Mouse (Mus musculus) lung, postnatal 0 days (tissue): ENCODE measurements around the gene Hpse2. TPM values are rescaled to one million over a fixed set of nuclear protein-coding genes. Genes with fewer than 3 reads are reported as not detected.

Experiments used
- ATAC-seq: fragments of 200-750 bp; cut with Nextera tagmentation; 2 replicates; pipeline ENCODE4 v1.8.0; 2017; ENCODE audit warnings: moderate library complexity
- DNase-seq: peaks from one replicate; pipeline ENCODE4 v3.0.0-alpha.2; 2016; ENCODE audit warnings: low spot score
- H3K27ac ChIP-seq: fragments of 300-500 bp; sonication (generic); 2 replicates; pipeline ENCODE4 v1.5.1; 2014; ENCODE audit warnings: antibody characterized with exemption, mild to moderate bottlenecking, low read length, mixed read lengths
- H3K27me3 ChIP-seq: fragments of 300-500 bp; sonication (generic); replicated peaks from 2 replicates; pipeline ENCODE4 v1.6.1; 2014; ENCODE audit warnings: low read length, mixed read lengths; ENCODE audit not compliant: insufficient read depth
- H3K36me3 ChIP-seq: fragments of 300-500 bp; sonication (generic); 2 replicates; pipeline ENCODE4 v1.6.1; 2014; ENCODE audit warnings: low read length, mixed read lengths; ENCODE audit not compliant: insufficient read depth
- H3K4me1 ChIP-seq: fragments of 300-500 bp; sonication (generic); 2 replicates; pipeline ENCODE4 v1.6.1; 2014; ENCODE audit warnings: antibody characterized with exemption, low read depth, low read length, mixed read lengths; ENCODE audit not compliant: insufficient read depth
- H3K4me2 ChIP-seq: fragments of 300-500 bp; sonication (generic); replicated peaks from 2 replicates; pipeline ENCODE4 v1.6.1; 2014; ENCODE audit warnings: low read depth, mild to moderate bottlenecking, low read length, moderate library complexity, mixed read lengths
- H3K4me3 ChIP-seq: fragments of 300-500 bp; sonication (generic); 2 replicates; pipeline ENCODE4 v1.5.1; 2014; ENCODE audit warnings: low read depth, low read length
- H3K9ac ChIP-seq: fragments of 300-500 bp; sonication (generic); replicated peaks from 2 replicates; pipeline ENCODE4 v1.6.1; 2014; ENCODE audit warnings: low read depth, mild to moderate bottlenecking
- H3K9me3 ChIP-seq: fragments of 300-500 bp; sonication (generic); 2 replicates; pipeline ENCODE4 v1.6.1; 2016; ENCODE audit warnings: low read length, mixed read lengths
- CTCF ChIP-seq: IDR thresholded peaks from 2 replicates; pipeline ENCODE4 v1.5.1; 2016; ENCODE audit warnings: antibody characterized with exemption, mild to moderate bottlenecking
- EP300 ChIP-seq: IDR thresholded peaks from 2 replicates; pipeline ENCODE4 v1.6.1; 2016; ENCODE audit warnings: antibody characterized with exemption, mild to moderate bottlenecking, control low read depth
- WGBS: fragments of 180-500 bp; shearing (Covaris S2); extraction: QIAGEN DNeasy Blood & Tissue Kit; methylation state at CpG from one replicate; pipeline ENCODE4 v1.1.7; 2014; 5-methylcytosine and 5-hydroxymethylcytosine counted together
- polyA plus RNA-seq: library from polyadenylated mRNA; unstranded; fragments of >200 nt; fragmentation: Nextera tagmentation; extraction: Ambion mirVana; gene quantifications from 2 replicates; pipeline ENCODE4 v1.2.1, GENCODE M21; 2015

Hpse2 gene
- polyA plus RNA-seq, 1 experiment from 2014 or later = 0.64 TPM

- no peaks in the 10 kb centered on the region for H3K36me3 ChIP-seq
- 2% methylated on average over 4 of the region's 4 CpGs for WGBS
- no peaks in the 10 kb centered on the region for H3K27me3 ChIP-seq
- ATAC-seq = no peak
- no peak overlapping the region for H3K4me3 ChIP-seq
- no peaks in the 10 kb centered on the region for H3K4me1 ChIP-seq
- no peaks in the 10 kb centered on the region for H3K9me3 ChIP-seq
- peak; percentile 75 for DNase-seq
- no peak for TF ChIP-seq EP300
- TF ChIP-seq CTCF = peak; percentile 81
- no peak overlapping the region for H3K27ac ChIP-seq
- no peak overlapping the region for H3K9ac ChIP-seq
- H3K4me2 ChIP-seq = no peak overlapping the region
Measured at GRCm38 (mm10) chr19:43396327-43396726, 8.2 kb upstream of the Hpse2 start.

GRCm38 (mm10) chr19:43387071-43387770, 934 bp downstream of the Hpse2 start:
- Histone ChIP-seq H3K27ac (no peak overlapping the region), H3K9me3 (no peaks in the 10 kb centered on the region), H3K9ac (no peak overlapping the region), H3K4me3 (peak overlapping the region; percentile 32), H3K27me3 (peaks cover 22% of the 10 kb centered on the region), H3K4me1 (no peaks in the 10 kb centered on the region), H3K4me2 (peak overlapping the region; percentile 52), H3K36me3 (no peaks in the 10 kb centered on the region)
- TF ChIP-seq EP300 = no peak
- no peak for TF ChIP-seq CTCF
- DNase-seq (peak; percentile 7), ATAC-seq (no peak)
- WGBS = 5% methylated on average over 14 of the region's 14 CpGs

- ATAC-seq (no peak), DNase-seq (peak; percentile 6)
- Histone ChIP-seq H3K4me2 (peak overlapping the region; percentile 52), H3K27me3 (peaks cover 22% of the 10 kb centered on the region), H3K36me3 (no peaks in the 10 kb centered on the region), H3K9ac (no peak overlapping the region), H3K9me3 (no peaks in the 10 kb centered on the region), H3K27ac (no peak overlapping the region), H3K4me3 (peak overlapping the region; percentile 32), H3K4me1 (no peaks in the 10 kb centered on the region)
- TF ChIP-seq CTCF (no peak), EP300 (no peak)
- WGBS = 2% methylated on average over 48 of the region's 48 CpGs
Measured at GRCm38 (mm10) chr19:43386041-43386952, 1.9 kb downstream of the Hpse2 start.

GRCm38 (mm10) chr19:43385451-43385850, 2.7 kb downstream of the Hpse2 start:
- DNase-seq (no peak), ATAC-seq (no peak)
- Histone ChIP-seq H3K4me1 (no peaks in the 10 kb centered on the region), H3K27ac (no peak overlapping the region), H3K4me2 (peak overlapping the region; percentile 52; the same call in 1 of the 2 replicates), H3K9me3 (no peaks in the 10 kb centered on the region), H3K36me3 (no peaks in the 10 kb centered on the region), H3K4me3 (peak overlapping the region; percentile 32; the same call in 1 of the 2 replicates), H3K9ac (no peak overlapping the region), H3K27me3 (peaks cover 22% of the 10 kb centered on the region)
- TF ChIP-seq EP300 = no peak
- no peak for TF ChIP-seq CTCF
- WGBS = 6% methylated on average over 13 of the region's 13 CpGs

- peak overlapping the region; percentile 25; the same call in 1 of the 2 replicates for H3K4me3 ChIP-seq
- no peaks in the 10 kb centered on the region for H3K36me3 ChIP-seq
- H3K27me3 ChIP-seq = peaks cover 22% of the 10 kb centered on the region
- ATAC-seq (no peak), DNase-seq (peak; percentile 4)
- no peaks in the 10 kb centered on the region for H3K9me3 ChIP-seq
- H3K4me1 ChIP-seq = no peaks in the 10 kb centered on the region
- H3K4me2 ChIP-seq = peak overlapping the region; percentile 52
- TF ChIP-seq CTCF (no peak), EP300 (no peak)
- H3K27ac ChIP-seq = no peak overlapping the region
- 2% methylated on average over 25 of the region's 25 CpGs for WGBS
- no peak overlapping the region for H3K9ac ChIP-seq
Measured at GRCm38 (mm10) chr19:43384978-43385431, 3.1 kb downstream of the Hpse2 start.

GRCm38 (mm10) chr19:43384346-43384977, 3.7 kb downstream of the Hpse2 start:
- Histone ChIP-seq H3K4me1 (no peaks in the 10 kb centered on the region), H3K4me3 (peak overlapping the region; percentile 25; the same call in 1 of the 2 replicates), H3K4me2 (peak overlapping the region; percentile 52), H3K9me3 (no peaks in the 10 kb centered on the region), H3K27ac (no peak overlapping the region), H3K27me3 (peaks cover 22% of the 10 kb centered on the region), H3K36me3 (no peaks in the 10 kb centered on the region), H3K9ac (no peak overlapping the region)
- DNase-seq (no peak), ATAC-seq (no peak)
- TF ChIP-seq EP300 (no peak), CTCF (no peak)
- 8% methylated on average over 19 of the region's 19 CpGs for WGBS
